Mouse (Mus musculus): ENCODE data around the gene Sertm1. TPM values are rescaled to one million over a fixed set of nuclear protein-coding genes. Genes with fewer than 3 reads are reported as not detected.

The Sertm1 gene
- not detected for total RNA-seq (2021)
- long read RNA-seq, experiment 1 = 0 reads
- long read RNA-seq, experiment 2 = 0 reads

DNA sequence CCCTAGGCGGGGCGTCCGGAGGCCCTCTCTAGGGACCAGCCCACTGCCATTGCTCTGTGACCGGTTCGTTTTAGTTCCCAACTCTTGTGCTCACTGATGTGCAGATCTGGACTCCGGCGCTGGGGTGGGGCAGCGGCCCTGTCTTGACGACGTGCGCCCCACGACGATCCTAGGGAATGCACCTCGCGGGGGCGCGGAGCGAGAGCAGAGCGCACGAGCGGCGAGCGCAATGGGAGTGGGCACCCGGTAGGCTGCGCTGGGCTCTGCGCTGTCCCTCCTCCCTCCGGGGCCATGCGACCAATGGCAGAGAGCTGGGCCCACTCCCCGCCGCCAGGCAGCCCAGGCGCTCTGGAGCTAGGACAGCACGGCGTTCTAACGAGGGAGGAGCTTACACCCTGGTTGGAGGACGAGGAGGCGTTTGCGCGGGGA is at the start of gene Sertm1:
Gene Sertm1 (minus strand): TSS at position 245 of the 429 bp plus-strand sequence.
- DNase-seq (ENCODE audit: low spot score) = no peak

DNA sequence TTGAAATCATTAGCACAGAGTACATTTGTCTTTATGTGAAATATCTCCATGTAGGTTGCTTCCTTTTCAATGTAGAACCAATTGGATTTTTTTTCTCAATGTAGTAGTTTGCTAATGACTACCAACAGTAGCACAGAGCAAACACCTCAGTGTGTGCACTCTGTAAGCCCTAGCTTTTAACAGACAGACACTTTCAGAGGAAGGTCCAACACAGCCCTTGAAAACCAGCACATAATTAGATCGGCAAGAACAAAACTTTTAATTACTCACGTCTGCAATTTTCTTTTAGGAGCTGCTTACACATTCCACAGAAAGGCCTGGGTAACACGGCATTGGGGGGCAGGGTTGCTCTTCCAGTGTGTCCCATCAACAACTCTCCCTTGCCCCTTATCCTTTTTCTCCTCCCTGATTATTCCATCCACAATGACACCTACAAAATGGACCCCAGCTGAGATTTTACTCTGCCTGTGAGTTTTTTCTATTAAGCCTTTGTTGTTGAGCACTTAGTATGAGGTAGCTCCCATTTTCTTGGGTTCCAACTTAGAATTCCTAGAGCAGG is 49.3 kb upstream of the Sertm1 start:
- no peak for DNase-seq (ENCODE audit: low spot score)

DNA sequence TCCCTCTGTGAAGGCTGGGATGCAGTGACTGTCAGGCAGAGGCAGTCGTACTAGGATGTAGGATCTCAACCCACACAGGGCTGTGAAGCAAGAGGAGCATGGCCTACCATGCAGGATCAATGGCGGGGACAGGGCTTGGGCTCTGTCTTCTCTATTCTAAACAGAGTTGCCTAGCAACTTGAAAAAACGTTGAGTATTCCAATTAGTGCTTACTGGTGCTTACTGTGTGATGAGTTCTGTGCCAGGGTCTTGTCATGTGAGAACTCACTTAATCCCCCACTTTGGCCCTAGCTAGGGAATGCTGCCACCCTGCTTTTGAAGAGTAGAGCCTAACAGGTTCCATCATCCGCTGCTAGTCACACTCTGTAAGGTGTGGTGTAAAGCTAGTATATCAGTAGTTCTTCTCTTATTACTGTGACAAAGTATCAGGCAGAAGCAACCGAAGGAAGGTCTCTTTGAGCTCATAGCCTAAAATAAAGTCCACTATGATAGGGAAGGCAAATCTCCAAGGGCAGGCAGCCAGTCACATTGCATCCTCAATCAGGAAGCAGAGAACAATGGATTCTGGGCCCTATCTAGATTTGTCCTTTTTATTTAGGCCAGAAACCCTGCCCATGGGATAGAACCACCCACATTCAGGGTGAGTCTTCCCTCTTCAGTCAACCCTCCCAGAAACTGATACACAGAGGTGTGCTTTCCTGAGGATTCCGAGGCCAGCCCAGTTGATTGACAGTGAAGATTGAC is 27.6 kb upstream of the Sertm1 start:
- no peak for DNase-seq (ENCODE audit: low spot score)

- no peak for DNase-seq (ENCODE audit: low spot score)
Measured at GRCm38 (mm10) chr3:54934535-54934934, 18.8 kb upstream of the Sertm1 start.

DNA sequence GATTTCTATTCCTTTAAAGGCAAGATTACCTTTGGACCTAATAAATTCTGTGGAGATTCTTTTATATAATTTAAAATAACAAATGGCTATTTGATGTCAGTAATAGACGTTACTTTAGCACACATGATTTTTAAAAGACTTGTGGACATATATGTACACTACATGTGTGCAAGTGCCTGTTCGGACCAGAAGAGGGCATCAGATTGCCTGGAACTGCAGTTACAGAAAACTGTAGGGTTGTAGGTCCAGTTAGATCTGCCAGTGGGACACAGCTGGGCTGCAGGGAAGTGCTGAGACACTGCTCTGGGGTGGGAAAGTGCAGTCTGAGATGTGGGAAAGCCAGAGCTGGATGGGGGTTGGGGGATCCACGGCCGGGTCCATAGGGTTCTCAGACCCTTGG is 16.9 kb upstream of the Sertm1 start:
- no peak for DNase-seq (ENCODE audit: low spot score)

DNA sequence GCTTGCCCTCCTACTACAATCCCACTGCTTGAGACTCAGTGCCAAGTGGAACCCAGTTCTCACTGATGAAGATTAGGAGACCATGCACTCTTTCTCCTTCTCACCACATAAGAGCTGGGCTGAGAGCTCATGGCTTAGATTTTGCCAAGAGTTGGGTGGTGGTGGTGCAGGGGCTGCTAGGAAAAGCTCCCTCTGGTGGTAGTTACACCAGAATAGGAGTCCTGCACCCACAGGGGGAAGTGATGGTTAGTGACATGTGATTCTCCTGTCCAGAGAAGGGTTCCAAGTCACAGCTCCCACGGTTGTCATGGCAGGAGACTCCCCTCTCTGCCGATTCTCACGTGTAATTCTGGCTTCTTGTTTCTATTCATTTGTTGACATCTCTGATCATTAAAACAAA is 4.7 kb upstream of the Sertm1 start:
- DNase-seq (ENCODE audit: low spot score) = no peak

GRCm38 (mm10) chr3:54914845-54915642 is 643 bp downstream of the Sertm1 start:
- DNase-seq (ENCODE audit: low spot score) = no peak

DNA sequence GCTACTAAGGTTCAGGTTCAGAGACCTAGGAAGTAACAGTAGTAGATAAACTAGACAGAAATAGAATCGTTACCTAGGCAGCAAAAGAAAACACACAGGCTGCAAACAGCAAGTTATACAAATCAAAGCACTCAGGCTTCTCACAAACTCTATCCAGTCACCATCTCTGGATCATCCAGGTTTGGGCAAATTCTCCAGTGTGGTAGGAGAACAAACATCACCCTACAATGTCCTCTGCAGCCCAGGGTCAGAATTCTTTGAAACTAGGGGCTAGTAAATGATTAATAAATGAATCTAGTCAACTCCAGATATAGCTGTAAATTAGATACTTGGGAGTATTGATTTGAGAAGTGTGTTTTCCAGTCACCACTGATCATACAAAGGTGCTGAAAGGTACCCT is 6.8 kb downstream of the Sertm1 start:
- no peak for DNase-seq (ENCODE audit: low spot score)

- DNase-seq (ENCODE audit: low spot score) = no peak
Measured at GRCm38 (mm10) chr3:54897974-54898373, 17.7 kb downstream of the Sertm1 start.

DNA sequence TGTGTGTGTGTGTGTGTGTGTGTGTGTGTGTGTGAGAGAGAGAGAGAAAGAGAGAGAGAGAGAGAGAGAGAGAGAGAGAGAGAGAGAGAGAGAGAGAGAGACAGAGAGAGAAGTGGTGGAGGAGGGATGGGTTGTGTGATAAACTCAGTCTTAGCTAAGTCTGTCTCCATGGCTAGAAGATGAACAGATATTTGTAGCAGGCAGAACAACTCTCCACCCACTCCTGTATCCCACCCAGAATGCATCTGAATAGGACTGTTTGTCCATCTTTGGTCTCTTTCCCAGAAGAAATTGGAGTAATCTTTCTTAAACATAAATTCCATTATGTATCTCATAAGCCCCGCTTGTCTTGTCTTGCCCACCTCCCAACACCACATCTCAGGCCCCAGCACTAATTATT is 20.8 kb downstream of the Sertm1 start:
- no peak for DNase-seq (ENCODE audit: low spot score)

GRCm38 (mm10) chr3:54892218-54892617 is 23.5 kb downstream of the Sertm1 start:
- no peak for DNase-seq (ENCODE audit: low spot score)

DNA sequence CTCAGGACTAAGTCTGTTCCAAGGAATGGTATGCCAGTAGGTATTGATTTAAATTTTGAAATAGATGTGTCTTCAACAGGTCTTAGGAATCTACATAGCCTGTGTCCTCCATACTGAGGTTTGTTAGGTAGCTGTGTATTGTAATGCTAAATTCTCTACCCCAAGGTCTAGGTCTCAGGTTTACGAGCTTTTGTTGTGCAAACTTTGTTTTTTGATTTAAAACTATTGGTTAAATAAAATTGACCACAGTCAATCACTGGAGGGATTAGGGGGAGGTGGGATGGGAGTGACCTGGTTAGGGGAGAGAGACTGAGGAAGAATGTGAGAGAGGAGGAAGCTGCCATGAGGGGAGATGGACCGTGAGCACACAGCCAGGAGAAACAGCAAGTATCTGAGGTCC is 29.2 kb downstream of the Sertm1 start:
- no peak for DNase-seq (ENCODE audit: low spot score)

Other genes with a start within 250 kb of the Sertm1 start
- gene Supt20, start 223.1 kb downstream of the Sertm1 start, total RNA-seq (2021) = 10 to 100 TPM in 1 of 2 experiments, 1 to 10 TPM in 1; 9.5 to 13.3 TPM
- not detected for gene Gm21958, start 201.5 kb downstream of the Sertm1 start, total RNA-seq (2021)
- 10 to 100 TPM; 10.2 to 10.9 TPM for gene Exosc8, start 180.5 kb downstream of the Sertm1 start, total RNA-seq (2021)
- gene Alg5, start 180.3 kb downstream of the Sertm1 start, total RNA-seq (2021) = 1 to 10 TPM; 6.5 to 7.6 TPM
- gene Smad9, start 160.3 kb downstream of the Sertm1 start, total RNA-seq (2021) = under 1 TPM; 0.18 to 0.28 TPM
- 10 to 100 TPM; 24.1 to 26.6 TPM for gene Rfxap, start 108.1 kb downstream of the Sertm1 start, total RNA-seq (2021)
- not detected for gene Ccna1, start 139.6 kb upstream of the Sertm1 start, total RNA-seq (2021)
- gene Spg20, start 196.2 kb upstream of the Sertm1 start, total RNA-seq (2021) = 10 to 100 TPM; 32.6 to 36.9 TPM
- gene Ccdc169, start 221.5 kb upstream of the Sertm1 start, total RNA-seq (2021) = not detected